Mouse (Mus musculus) embryonic facial prominence, embryonic 10.5 days (tissue): ENCODE data around the gene Fscn3. TPM values are rescaled to one million over a fixed set of nuclear protein-coding genes. Genes with fewer than 3 reads are reported as not detected.

Experiments
- DNase-seq: peaks from one replicate; pipeline ENCODE4 v3.0.0-alpha.2; 2017; ENCODE audit warnings: low spot score
- H3K27ac ChIP-seq: fragments of 300-500 bp; sonication (generic); replicated peaks from 2 replicates; pipeline ENCODE4 v1.5.1; 2016; ENCODE audit warnings: mild to moderate bottlenecking
- H3K27me3 ChIP-seq: fragments of 300-500 bp; sonication (generic); replicated peaks from 2 replicates; pipeline ENCODE4 v1.6.1; 2016; ENCODE audit warnings: low read depth, mild to moderate bottlenecking; ENCODE audit not compliant: poor library complexity, severe bottlenecking
- H3K36me3 ChIP-seq: fragments of 300-500 bp; sonication (generic); replicated peaks from 2 replicates; pipeline ENCODE4 v1.6.1; 2016; ENCODE audit warnings: mild to moderate bottlenecking, moderate library complexity
- H3K4me1 ChIP-seq: fragments of 300-500 bp; sonication (generic); 2 replicates; pipeline ENCODE4 v1.6.1; 2016
- H3K4me3 ChIP-seq: fragments of 300-500 bp; sonication (generic); 2 replicates; pipeline ENCODE4 v1.5.1; 2016; ENCODE audit warnings: mild to moderate bottlenecking, moderate library complexity
- H3K9me3 ChIP-seq: fragments of 300-500 bp; sonication (generic); 2 replicates; pipeline ENCODE4 v1.6.1; 2016; ENCODE audit warnings: mild to moderate bottlenecking
- WGBS: fragments of 180-500 bp; shearing (Covaris S2); methylation state at CpG from one replicate; pipeline ENCODE4 v1.1.7; 2016; 5-methylcytosine and 5-hydroxymethylcytosine counted together
- polyA plus RNA-seq: library from polyadenylated mRNA; unstranded; fragments of >200 nt; fragmentation: Nextera tagmentation; extraction: Ambion mirVana; gene quantifications from 2 replicates; pipeline ENCODE4 v1.2.1, GENCODE M21; 2016

Gene Fscn3
- 0.08 TPM in 1 of 2 replicates, not detected in the other for polyA plus RNA-seq

- Histone ChIP-seq H3K27me3 (no peaks in the 10 kb centered on the region), H3K36me3 (peaks cover 26% of the 10 kb centered on the region), H3K27ac (no peak within 1 kb of the TSS), H3K4me1 (peaks cover 17% of the 10 kb centered on the region), H3K4me3 (no peak within 1 kb of the TSS), H3K9me3 (no peaks in the 10 kb centered on the region)
- no peak for DNase-seq
- 74% methylated on average over 3 of the region's 3 CpGs for WGBS
These were observed at the start of gene Fscn3 for GRCm38 (mm10) chr6:28427096-28427839. Fscn3 (plus strand) TSS chr6:28427789.

GRCm38 (mm10) chr6:28381983-28382382, 45.6 kb upstream of the Fscn3 start:
- no peaks in the 10 kb centered on the region for H3K27me3 ChIP-seq
- no peaks in the 10 kb centered on the region for H3K4me1 ChIP-seq
- no peaks in the 10 kb centered on the region for H3K36me3 ChIP-seq
- no peak overlapping the region for H3K27ac ChIP-seq
- H3K9me3 ChIP-seq = no peaks in the 10 kb centered on the region
- no peak overlapping the region for H3K4me3 ChIP-seq
- no peak for DNase-seq
- WGBS = 48% methylated on average over 4 of the region's 4 CpGs

GRCm38 (mm10) chr6:28385169-28385568, 42.4 kb upstream of the Fscn3 start:
- Histone ChIP-seq H3K4me1 (no peaks in the 10 kb centered on the region), H3K36me3 (no peaks in the 10 kb centered on the region), H3K27me3 (no peaks in the 10 kb centered on the region), H3K4me3 (no peak overlapping the region), H3K27ac (no peak overlapping the region), H3K9me3 (no peaks in the 10 kb centered on the region)
- 85% methylated on average over 3 of the region's 3 CpGs for WGBS
- no peak for DNase-seq

- peaks cover 4% of the 10 kb centered on the region for H3K27me3 ChIP-seq
- no peak for DNase-seq
- H3K4me3 ChIP-seq = no peak overlapping the region
- H3K4me1 ChIP-seq = no peaks in the 10 kb centered on the region
- no peaks in the 10 kb centered on the region for H3K9me3 ChIP-seq
- no peak overlapping the region for H3K27ac ChIP-seq
- no peaks in the 10 kb centered on the region for H3K36me3 ChIP-seq
- WGBS = 92% methylated on average over 3 of the region's 3 CpGs
These were observed 38.6 kb upstream of the Fscn3 start for GRCm38 (mm10) chr6:28389038-28389437.

GRCm38 (mm10) chr6:28396051-28396852, 31.3 kb upstream of the Fscn3 start:
- DNase-seq = peak; percentile 38
- Histone ChIP-seq H3K27ac (no peak overlapping the region), H3K36me3 (no peaks in the 10 kb centered on the region), H3K4me1 (no peaks in the 10 kb centered on the region), H3K27me3 (peaks cover 58% of the 10 kb centered on the region), H3K9me3 (0 out of 2 replicates have a peak, but pooled peaks cover 6% of the 10 kb centered on the region), H3K4me3 (peak overlapping the region; percentile 59)
- 17% methylated on average over 15 of the region's 15 CpGs for WGBS

- Histone ChIP-seq H3K4me3 (peak overlapping the region; percentile 59), H3K4me1 (no peaks in the 10 kb centered on the region), H3K9me3 (0 out of 2 replicates have a peak, but pooled peaks cover 6% of the 10 kb centered on the region), H3K27me3 (peaks cover 58% of the 10 kb centered on the region), H3K36me3 (no peaks in the 10 kb centered on the region), H3K27ac (peak overlapping the region; percentile 78)
- peak; percentile 57 for DNase-seq
- 1% methylated on average over 19 of the region's 19 CpGs for WGBS
These were observed 30.6 kb upstream of the Fscn3 start for GRCm38 (mm10) chr6:28396853-28397457.

- no peaks in the 10 kb centered on the region for H3K36me3 ChIP-seq
- H3K27me3 ChIP-seq = peaks cover 58% of the 10 kb centered on the region
- 0 out of 2 replicates have a peak, but pooled peaks cover 6% of the 10 kb centered on the region for H3K9me3 ChIP-seq
- peak within 1 kb of the TSS; percentile 78 for H3K27ac ChIP-seq
- H3K4me3 ChIP-seq = peak within 1 kb of the TSS; percentile 59
- peak; percentile 72 for DNase-seq
- WGBS = under 1% methylated on average over 33 of the region's 33 CpGs
- no peaks in the 10 kb centered on the region for H3K4me1 ChIP-seq
These were observed 29.8 kb upstream of the Fscn3 start, which contains the start of gene Zfp800 for GRCm38 (mm10) chr6:28397681-28398203. Zfp800 (minus strand) TSS chr6:28398005.

- Histone ChIP-seq H3K27ac (no peak overlapping the region), H3K36me3 (no peaks in the 10 kb centered on the region), H3K27me3 (peaks cover 57% of the 10 kb centered on the region), H3K4me3 (no peak overlapping the region), H3K4me1 (no peaks in the 10 kb centered on the region), H3K9me3 (0 out of 2 replicates have a peak, but pooled peaks cover 6% of the 10 kb centered on the region)
- whole genome bisulfite sequencing = 90% methylated on average over 3 of the region's 3 CpGs
- DNase-seq = no peak
These were observed 28.9 kb upstream of the Fscn3 start for GRCm38 (mm10) chr6:28398726-28399125.

GRCm38 (mm10) chr6:28399791-28400190, 27.8 kb upstream of the Fscn3 start:
- Histone ChIP-seq H3K4me1 (no peaks in the 10 kb centered on the region), H3K4me3 (no peak overlapping the region), H3K9me3 (0 out of 2 replicates have a peak, but pooled peaks cover 9% of the 10 kb centered on the region), H3K27ac (no peak overlapping the region), H3K36me3 (no peaks in the 10 kb centered on the region), H3K27me3 (peaks cover 46% of the 10 kb centered on the region)
- no peak for DNase-seq
- 94% methylated on average over 4 of the region's 4 CpGs for WGBS

- DNase-seq = no peak
- Histone ChIP-seq H3K4me1 (no peaks in the 10 kb centered on the region), H3K27me3 (no peaks in the 10 kb centered on the region), H3K9me3 (peaks cover under 1% of the 10 kb centered on the region; the same call in 1 of the 2 replicates), H3K4me3 (no peak overlapping the region), H3K27ac (no peak overlapping the region), H3K36me3 (peaks cover 9% of the 10 kb centered on the region)
- 86% methylated on average over 9 of the region's 9 CpGs for WGBS
These were observed 17.5 kb upstream of the Fscn3 start for GRCm38 (mm10) chr6:28410053-28410452.

- no peak for DNase-seq
- Histone ChIP-seq H3K9me3 (no peaks in the 10 kb centered on the region), H3K4me1 (no peaks in the 10 kb centered on the region), H3K27ac (no peak overlapping the region), H3K36me3 (peaks cover 21% of the 10 kb centered on the region), H3K27me3 (no peaks in the 10 kb centered on the region), H3K4me3 (no peak overlapping the region)
- 86% methylated on average over 2 of the region's 2 CpGs for WGBS
These were observed 16.4 kb upstream of the Fscn3 start for GRCm38 (mm10) chr6:28411236-28411635.

- H3K4me1 ChIP-seq = peaks cover 21% of the 10 kb centered on the region
- H3K27me3 ChIP-seq = no peaks in the 10 kb centered on the region
- H3K27ac ChIP-seq = no peak overlapping the region
- H3K4me3 ChIP-seq = no peak overlapping the region
- no peaks in the 10 kb centered on the region for H3K9me3 ChIP-seq
- DNase-seq = no peak
- WGBS = 78% methylated on average over 4 of the region's 4 CpGs
- H3K36me3 ChIP-seq = peaks cover 51% of the 10 kb centered on the region
These were observed 10.6 kb upstream of the Fscn3 start for GRCm38 (mm10) chr6:28416981-28417380.
